Mouse (Mus musculus): Measurements from ENCODE around the gene Sorbs1.

The Sorbs1 gene

DNA sequence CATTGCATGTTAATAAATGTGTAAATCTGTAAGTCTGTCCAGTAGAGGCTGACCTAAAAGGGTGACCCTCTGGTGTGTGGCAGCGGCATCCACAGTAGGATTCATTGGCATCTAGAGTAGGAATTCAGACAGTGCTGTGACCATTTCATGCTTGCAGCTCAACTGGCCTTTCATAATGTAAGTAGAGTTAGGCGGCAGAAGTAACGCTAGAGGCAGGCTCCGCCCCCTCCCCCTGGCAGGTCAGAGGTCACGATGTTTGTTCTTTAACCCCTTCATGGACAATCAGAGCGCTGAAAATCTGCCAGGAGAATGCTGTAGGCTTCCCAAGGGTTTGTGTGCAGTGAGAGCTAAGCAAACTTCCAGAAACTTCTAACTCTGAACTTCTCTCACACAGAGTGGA, 172.4 kb downstream of the Sorbs1 start:
- peak in 1 of 2 experiments; percentile 27 for DNase-seq

DNA sequence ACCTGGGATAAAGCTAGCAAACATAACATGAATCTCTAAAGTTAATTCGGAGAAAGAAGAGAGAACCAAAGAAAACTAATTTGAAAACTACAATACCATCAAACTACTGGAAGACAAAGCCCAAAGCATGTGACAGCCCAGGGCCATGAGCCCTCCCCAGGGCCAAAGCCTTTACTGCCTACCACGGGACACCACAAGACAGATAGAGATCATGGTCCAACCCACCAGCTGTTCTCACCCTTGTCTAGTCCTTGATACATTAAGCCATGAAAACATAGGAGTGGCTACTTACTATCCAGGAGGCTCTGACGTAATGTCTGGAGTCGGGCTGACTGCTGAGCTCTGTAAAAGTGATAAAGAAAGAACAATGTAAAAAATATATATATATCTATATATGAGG, 176.9 kb downstream of the Sorbs1 start:
- DNase-seq = no peak

DNA sequence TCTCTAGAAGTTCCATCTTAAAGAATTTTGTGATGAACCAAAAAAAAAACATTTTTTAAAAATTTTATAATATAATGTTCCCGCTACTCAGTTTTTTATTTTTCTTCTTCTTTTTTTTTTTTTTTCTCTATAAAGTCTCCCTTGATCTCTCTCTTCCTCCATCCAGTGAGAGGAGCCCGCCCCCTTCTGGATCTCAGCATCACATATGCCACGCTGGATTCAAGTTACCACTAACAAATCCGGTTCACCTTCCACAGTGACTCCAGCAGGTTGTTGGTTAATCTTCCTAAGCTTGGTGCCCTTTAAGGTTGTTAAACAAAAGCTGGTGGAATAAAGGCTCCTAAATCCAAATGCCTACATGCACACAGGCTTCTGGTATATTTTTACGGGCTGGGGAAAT, 179.7 kb downstream of the Sorbs1 start:
- DNase-seq = peak in 1 of 2 experiments; percentile 23

DNA sequence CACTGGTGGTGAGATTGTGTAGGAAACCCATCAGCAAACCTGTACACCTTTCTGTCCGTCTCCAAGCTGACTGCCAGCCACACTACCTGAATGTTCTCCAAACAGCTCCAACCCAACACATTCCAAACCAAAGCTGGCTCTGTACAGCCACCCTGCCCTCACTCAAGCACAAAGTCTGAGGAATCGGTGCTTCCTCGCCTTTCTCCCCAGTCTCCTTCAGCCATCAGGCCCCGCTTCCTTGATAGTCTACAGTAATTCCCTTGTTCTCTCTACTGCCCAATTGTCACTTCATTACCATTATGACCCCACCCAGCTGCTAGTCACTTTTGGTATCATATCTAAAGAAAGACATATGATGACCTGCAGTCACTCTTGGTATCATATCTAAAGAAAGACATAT, 180.5 kb downstream of the Sorbs1 start:
- DNase-seq = no peak

DNA sequence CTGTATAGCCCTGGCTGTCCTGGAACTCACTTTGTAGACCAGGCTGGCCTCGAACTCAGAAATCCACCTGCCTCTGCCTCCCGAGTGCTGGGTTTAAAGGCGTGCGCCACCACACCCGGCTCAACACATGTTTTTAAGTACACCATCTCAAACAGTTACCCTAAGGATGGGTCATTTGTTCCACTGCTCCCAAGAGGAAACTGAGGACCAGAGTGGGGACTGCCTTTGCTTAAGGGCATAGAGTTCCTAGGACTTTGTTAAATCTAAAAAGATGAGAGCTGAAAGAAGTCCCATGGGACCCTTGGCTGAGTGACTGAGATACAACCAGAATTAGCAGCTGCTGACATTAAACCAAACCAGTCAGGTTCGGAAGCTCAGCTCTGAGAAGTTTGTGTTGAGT, 181.3 kb downstream of the Sorbs1 start:
- no peak for DNase-seq

DNA sequence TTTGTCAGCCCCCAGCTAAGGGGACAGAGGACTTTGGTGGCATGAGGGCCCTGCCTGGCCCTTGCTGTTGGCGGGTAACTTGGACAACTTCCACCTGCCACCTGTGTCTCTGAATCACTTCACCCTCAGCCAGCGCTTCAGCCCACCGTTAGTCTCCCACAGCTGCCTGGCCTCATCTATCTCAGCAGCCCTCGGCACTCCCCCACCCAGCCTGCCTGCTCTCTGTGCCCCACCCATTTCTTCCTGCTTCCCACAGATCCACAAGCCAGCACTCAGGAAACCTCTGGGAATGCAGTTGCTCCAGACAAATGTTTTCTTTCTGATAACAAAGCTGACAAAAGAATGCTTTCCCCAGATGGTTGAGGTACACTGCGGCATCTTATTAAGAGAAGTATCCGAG, 181.7 kb downstream of the Sorbs1 start:
- peak in 1 of 2 experiments; percentile 19 for DNase-seq

DNA sequence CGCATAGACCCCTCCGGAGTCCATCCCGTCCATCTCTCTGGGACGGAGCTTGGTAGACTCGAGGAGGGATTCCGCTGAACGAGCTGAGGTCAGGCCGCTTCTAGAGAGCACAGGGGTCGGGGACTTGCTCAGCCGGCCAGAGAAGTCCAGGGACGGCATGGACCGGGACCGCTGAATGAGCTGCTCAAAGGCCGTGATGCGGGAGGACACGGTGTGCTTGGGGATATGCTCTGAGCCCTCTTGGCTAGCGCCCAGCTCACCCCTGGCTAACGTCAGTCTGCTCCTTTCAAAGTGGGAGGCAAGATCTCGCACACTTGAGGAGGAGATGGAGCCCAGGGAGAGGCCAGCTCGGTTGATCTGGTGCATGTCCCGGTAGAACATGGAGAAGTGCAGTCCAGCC, 187.5 kb downstream of the Sorbs1 start:
- DNase-seq = no peak

DNA sequence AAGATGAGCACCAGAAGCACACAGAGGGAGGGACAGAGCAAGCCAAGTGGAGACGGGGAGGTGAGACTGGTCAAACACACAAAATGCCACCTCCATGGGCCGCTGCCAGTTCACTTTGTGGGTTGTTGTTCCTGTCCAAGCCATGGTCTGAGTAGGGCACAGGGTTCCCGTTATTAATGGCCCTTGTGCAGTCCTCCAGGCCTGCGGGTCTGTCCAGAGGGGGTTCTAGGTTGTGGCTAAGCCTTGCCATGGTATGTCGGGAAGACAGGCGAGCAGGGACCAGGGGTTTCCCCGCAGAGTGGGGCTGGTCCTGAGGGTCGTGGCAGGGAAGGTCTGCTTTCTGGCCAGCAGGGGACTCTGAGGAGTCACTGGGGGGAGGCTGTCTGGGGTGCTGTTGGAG, 188.2 kb downstream of the Sorbs1 start:
- DNase-seq = no peak

DNA sequence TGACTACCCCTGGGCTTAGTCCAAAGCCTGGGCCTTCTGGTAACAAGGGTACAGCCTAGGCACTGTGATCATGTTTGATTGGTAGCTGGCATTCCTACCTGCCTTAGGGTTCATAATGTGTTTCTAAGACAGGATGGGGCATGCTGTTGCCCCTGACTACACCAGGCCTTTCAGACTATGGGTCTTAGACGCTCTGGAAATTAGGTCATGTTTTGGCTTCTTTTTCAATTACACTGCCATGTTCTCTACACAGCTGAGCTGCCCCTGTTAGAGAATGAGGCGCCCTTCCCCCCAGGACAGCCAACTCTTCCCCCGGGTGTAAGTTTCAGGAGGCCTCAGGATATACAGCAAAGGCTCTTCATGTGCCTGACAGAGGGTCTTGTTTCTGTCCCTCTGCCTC, 191.4 kb downstream of the Sorbs1 start:
- no peak for DNase-seq

DNA sequence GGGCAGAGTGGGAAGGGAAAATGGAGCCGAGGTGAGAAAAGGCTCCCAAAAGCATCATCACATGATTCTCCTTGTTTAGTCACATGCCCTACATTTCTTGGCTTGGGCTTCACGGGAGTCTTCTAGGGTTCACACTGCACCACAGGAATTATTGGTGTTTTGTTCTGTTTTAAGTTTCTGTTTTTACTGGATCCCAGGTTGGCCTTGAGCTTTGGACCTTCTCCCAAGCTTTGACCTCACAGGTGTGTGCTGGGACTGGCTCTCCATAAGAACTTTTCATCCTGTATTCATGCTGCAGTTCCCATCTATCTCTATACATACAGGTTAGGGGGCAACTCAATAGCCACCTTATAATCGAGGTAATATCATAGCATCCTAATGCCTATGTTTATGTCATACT, 194.4 kb downstream of the Sorbs1 start:
- DNase-seq = no peak

DNA sequence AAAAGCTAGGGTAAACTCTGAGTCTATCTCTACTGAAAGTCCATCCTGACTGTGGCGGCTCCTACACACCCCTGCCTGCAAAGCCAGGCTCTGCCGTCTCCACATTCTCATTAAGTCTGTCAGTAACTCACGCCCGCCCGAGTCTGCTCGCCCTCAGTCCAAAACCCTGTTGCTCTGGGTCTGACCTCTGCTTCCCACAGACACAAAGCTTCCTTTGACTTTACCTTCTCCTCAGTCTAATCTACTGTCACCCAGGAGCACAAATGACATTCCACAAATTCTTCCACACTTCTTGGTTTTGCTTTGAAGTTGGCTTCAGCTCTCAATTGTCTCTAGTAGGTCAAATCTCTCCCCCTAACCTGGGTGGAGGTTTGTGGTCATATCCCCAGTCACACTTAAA, 195.1 kb downstream of the Sorbs1 start:
- DNase-seq = no peak

DNA sequence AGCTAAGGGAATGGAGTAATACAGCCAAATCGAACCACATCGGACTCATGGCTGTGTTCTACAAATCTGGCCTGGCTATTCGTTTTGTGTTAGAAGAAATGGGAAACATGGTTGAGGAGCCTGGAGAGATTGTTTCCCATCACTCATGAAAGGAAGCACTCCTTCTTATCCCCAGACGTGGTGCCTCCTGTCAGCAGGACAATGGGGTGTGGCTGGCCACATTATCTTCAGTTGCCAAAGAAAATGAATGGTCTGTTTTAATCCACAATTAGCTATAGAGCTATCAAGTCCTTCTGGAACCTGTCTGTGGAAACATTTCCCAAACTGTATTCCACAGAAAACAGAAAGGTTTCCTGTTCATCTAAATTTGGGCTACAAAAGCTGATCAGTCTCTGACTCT, 196.6 kb downstream of the Sorbs1 start:
- no peak for DNase-seq

DNA sequence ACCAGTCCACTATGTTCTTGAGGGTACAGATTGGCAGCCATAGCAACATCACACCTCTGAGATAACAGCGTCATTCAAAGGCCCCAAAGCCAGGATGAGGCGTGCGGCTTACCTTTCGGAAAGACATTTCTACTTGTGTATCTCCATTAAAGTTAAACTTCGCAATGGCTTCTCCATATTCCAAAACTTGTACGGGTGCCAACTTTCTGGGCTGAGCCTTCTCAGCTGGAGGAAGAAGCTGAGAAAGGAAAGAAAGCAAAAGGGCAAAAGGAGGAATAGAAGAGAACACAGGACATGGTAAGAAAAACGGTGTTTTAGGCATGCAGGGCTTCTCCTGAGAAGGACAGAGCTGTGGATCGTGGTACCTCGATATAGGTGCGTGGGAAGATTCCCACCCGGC, 199.3 kb downstream of the Sorbs1 start:
- no peak for DNase-seq

DNA sequence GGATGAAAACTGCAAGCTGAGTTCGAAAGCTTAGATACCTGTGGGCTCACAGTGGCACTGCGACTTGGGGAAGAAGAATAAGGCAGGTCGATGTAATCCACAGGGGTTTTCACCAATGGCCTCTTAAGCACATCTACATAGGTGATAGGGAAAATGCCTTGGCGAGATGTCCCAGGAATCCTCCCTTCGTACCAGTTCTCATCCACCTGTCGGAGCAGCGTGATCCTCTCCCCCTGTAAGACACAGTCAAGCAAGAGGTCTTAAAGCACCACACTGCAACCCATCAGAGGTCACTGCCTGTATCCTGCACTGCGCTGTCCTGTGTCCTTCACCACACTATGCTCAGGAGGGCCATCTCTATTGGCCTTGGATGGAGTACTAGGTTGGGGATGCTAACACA, 201.9 kb downstream of the Sorbs1 start:
- no peak for DNase-seq

DNA sequence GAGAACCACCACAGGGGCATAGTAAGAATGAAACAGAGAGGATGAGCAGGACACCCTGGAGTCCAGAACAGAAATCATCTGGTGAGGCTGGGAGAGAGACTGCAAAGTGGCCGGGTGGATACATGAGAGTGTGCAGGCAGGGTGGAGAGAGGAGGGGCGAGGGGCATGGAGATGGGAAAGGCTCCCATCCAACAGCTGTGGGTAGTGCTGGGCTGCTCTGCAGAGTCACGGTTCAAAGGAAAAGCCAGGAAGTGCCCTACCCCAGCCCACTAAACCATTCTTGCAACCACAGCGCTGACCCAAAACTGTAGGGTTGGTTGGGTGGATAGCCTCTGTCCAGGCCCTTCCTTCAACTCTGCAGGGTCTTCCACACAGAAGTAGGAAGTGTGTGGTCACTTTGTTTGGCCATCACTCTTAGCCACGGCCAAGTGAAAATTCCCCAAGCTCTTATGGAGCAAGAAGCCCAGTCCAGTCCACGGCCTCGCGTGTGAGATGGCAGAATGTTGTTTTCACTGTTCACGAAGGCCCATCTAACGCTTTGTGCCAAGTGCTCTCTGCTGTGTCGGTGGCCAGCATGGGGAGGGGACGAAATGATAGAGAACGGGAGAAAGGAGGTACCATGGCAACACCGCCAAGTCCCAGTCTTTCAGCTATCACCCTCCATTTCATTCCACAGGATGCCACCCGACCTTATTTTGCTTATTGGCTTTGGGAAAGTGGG, 203.0 kb downstream of the Sorbs1 start:
- no peak for DNase-seq

DNA sequence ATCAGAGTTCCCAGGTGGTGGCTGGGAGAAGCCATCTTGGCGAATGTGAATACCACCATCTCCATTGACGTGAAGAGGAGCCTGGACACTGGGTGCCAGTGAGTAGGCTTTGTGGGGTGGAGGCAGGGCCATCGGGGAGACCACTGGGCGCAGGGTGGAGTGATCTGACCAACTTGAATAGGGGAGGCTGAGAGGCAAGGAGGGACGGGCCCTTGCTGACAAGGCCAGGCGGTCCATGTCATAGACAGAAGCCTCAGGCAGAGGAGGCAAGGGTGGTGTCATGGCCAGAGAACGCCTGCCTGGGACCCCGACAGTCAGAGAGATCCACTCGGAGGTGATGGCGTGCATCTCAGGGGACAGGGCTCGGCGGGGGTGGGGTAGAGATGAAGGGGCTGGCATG, 203.7 kb downstream of the Sorbs1 start:
- DNase-seq = no peak

DNA sequence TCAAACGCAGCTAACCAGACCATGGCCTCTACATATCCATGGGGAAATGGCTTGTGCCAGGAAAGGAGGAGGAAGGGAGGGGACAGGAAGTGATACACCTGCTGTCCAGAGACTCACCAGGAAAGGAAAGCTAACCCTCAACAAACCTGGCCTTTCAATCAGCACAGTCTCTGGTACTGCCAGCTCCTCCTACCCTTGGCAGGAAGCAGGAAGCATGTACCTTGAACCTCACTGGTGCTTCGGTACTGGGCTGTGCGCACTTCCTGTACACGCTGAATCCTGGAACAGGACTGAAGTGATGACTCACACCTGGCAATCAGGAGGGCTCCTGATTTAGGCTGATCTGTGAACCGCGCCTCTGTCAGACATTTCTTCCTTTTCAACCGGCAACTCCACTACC, 206.0 kb downstream of the Sorbs1 start:
- no peak for DNase-seq

DNA sequence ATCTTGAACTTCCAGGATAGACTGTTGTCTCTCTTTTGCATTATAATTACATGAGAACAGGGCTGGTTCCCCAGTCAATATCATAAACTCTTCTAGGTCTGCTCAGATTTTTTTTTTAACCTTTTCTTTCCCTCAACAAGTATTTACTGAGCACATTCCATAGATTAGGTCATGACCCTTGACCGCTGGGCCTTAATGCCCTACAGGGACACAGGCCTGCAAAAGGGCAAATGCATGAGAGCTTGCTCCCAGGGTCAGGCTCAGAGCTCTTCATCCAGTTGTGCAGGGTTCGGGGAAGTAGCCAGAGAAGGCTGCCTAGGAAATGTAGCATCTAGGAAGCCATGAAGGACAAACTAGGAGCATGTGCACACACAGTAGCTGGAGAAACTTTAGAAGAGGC, 206.9 kb downstream of the Sorbs1 start:
- no peak for DNase-seq

DNA sequence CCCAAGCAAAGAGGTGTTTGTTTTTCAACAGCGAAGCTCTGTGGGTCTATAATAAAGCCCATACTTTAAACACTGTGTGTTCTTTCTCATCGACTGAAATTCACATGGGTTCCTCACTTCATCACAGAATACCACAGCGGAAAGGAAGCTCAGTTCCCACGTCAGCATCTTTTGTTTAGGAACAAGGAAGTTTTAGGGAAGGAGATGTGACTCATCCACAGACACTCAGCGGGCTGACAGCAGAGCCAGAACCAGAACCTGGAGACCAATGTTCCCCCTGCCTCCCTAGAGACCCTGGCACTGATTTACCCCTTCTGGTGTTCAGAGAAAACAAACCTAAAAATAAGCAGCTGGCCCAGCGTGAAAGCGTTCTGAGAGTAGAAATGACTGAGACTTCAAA, 208.1 kb downstream of the Sorbs1 start:
- DNase-seq = no peak

DNA sequence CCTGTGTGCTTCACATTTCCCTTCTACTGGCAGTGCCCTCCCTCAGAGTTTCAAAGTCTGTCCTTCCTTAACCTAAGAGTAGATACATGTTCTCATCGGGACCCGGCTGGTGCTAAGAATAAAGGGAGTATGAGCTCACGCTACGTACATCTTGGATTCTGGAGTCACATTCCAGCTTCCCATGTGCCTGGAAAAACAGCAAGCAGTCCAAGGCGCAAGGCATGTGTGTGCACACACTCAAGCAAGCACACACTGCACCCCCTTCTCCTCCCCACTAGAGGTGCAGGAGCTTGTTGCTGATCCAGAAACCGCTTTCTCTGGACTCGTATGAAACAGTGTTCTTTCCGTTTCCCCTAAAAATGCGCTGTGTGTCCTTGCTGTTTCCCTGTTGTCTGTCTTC, 210.7 kb downstream of the Sorbs1 start:
- DNase-seq = no peak

DNA sequence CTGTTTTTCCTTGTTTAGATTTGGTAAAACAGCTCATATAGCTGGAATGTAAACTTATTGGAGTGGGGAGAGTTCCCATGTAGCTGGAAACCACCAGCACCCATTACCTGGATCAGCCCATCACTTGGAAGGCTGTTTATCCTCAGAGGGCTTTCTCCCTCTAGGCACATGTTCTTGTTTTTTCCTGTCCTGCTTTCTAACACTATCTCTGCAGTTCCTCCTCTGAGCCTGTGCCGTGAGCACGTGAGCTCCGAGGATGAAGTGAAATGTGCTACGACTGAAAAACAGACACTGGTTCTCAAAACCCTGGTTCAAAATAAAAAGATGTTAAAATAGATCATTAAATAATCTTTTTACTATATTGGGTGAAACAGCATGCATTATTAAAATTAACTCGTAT, 211.1 kb downstream of the Sorbs1 start:
- no peak for DNase-seq

DNA sequence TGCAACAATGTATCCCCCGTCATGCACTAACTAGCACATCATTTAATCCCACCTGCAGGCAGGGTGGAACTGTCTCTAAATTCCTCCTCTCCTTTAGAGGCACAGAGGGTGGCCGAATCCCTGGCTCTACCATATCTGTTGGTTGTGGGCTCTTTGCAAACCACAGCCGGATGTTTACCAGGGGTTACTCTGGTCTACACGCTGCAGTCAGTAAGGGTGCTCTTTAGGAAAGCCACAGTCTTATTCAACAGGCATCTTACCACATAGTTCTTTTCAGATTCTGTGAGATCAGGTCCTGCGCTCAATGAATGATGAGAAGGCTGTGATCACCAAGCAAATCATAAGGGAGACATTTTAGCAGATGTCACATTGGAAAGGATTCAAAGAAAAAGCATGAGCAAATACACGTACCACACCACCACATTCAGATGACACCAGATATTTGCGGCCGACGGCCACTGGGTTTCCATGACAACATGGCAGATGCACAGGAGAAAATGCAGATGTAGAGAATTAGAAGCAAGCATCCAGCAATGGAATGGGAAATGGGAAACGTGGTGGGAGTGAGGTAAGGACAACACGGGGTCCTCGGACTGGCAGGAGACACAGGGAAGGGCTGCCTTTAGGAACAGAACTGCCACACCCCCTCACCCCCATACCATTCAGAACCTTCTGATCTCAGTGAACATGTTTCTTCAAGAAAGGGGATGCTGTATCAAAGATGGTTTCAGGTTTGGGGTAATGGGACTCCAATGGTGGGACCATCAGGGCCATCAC, 213.4 kb downstream of the Sorbs1 start:
- DNase-seq = no peak

DNA sequence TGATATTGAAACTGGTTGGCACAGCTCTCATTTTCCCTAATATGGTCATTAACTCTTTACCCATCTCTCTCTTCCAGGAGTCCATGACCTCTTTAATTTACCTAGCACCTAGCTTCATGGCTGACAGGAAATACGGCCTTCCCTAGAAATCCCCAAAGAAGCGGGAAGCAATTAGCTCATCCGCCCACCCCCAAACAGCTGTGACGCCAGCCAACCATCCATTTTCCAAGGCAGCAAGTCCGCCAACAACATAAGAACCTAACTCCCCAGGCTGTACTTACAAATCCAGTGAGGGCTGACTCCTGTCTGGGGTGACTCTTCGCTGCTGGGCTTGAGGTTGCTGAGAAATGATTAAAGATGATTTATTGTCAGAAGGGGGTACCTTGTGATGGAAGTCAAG, 214.4 kb downstream of the Sorbs1 start:
- no peak for DNase-seq

DNA sequence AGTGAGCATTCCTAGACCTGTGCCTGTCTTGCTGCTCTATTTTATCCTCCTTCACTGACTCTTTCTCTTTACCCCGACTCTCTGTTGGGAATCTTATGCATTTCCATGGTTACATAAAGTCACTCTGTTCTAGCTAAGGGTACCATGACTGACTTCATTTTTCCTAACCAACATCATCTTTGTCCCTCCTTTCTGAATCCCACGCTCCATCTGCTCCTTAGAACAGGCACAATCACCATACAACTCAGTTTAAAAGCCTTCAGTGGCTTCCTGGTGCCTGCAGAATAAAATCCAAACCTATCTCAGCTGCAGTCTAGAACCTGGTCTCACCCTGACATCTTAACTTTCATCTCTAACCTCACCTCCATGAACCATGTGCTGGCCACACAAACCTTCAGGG, 215.0 kb downstream of the Sorbs1 start:
- DNase-seq = no peak

DNA sequence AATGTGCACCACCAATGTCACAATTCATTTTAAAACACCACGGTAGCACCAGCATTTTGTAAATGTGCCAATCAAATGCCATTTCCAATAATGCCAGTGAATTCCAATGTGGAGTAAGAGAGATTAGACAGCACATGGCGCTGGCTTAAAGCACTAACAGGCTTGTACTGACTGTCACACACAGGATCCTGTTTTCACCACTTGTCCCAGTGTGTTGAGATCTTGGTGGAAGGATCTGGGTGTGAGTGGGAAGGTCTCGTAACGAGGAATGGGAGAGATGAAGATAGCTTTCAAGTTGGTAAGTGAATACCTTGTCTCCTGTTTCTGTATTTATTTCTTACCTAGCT, 215.8 kb downstream of the Sorbs1 start:
- DNase-seq = no peak

All from kidney, postnatal 25 days (tissue).